Comparison of ENCODE assay signal across 8 mouse cellular contexts in genomic region chr3:108721076-108721991, GRCm38 (mm10). TPM values are rescaled to one million over a fixed set of nuclear protein-coding genes. Genes with fewer than 3 reads are reported as not detected.
DNase-seq lines count a peak whose midpoint lies in the region; ATAC-seq and TF ChIP-seq lines count a peak whose summit lies in the region.

No protein-coding gene starts in this region.

- peak overlapping the region; percentile 57 for H3K4me2 ChIP-seq in limb, embryonic 14.5 days (replicated peaks; ENCODE audit: low read depth, low read length, severe bottlenecking)

- peak overlapping the region; percentile 80 for H3K4me3 ChIP-seq in limb, embryonic 14.5 days (replicated peaks; ENCODE audit: low read length)

- no peaks in the 10 kb centered on the region; the same call in 1 of the 2 replicates for H3K36me3 ChIP-seq in limb, embryonic 14.5 days (ENCODE audit: control insufficient read depth, insufficient read depth, low read length)

- H3K9ac ChIP-seq in limb, embryonic 14.5 days (ENCODE audit: low read depth, low read length, severe bottlenecking) = peak overlapping the region; percentile 91

- TF ChIP-seq POLR2A in limb, embryonic 14.5 days (IDR thresholded peaks at IDR 0.05; ENCODE audit: borderline replicate concordance, extremely low read depth, insufficient read depth, insufficient read length) = no peak

- no peaks in the 10 kb centered on the region for H3K27me3 ChIP-seq in limb, embryonic 14.5 days (ENCODE audit: control insufficient read depth, insufficient read depth, low read length)

- DNase-seq in 3T3-L1 (ENCODE audit: low read depth, low spot score) (peak; percentile 77), R1 (ENCODE audit: low read depth, low spot score) (peak; percentile 70)
- DNase-seq in embryo, embryonic 11.5 days (ENCODE audit: low read depth, low spot score) = peak; percentile 42
- DNase-seq in heart, adult 8-10 months (ENCODE audit: low spot score) = peak; percentile 21
- DNase-seq in kidney, adult 8-10 months = peak; percentile 7 to 21
- DNase-seq in limb, embryonic 14.5 days (ENCODE audit: low spot score) = peak; percentile 52
- DNase-seq in neural tube, embryonic 10.5 days (ENCODE audit: extremely low spot score, low spot score) = peak; percentile 46
- DNase-seq in urinary bladder, adult 2 months (ENCODE audit: low spot score) = peak; percentile 49

- no peaks in the 10 kb centered on the region for H3K9me3 ChIP-seq in limb, embryonic 14.5 days (ENCODE audit: control insufficient read depth, low read length)

- peak overlapping the region; percentile 96 for H3K27ac ChIP-seq in limb, embryonic 14.5 days (replicated peaks; ENCODE audit: low read depth, low read length)

- under 1% methylated on average over 44 of the region's 44 CpGs for WGBS in limb, embryonic 14.5 days

- peaks cover 19% of the 10 kb centered on the region for H3K4me1 ChIP-seq in limb, embryonic 14.5 days (ENCODE audit: control insufficient read depth, insufficient read depth, low read length)

- peak; percentile 16; the same call in 1 of the 2 replicates for ATAC-seq in limb, embryonic 14.5 days (ENCODE audit: low FRiP score, low read depth)

RNA-seq across cellular contexts. Expression of gene Gpsm2, which starts 0.8 kb away (rescaled TPM):
- total RNA-seq in heart, adult 8-10 months (2022) = 1 to 10 TPM in 1 of 4 experiments, under 1 TPM in 3; 0.41 to 1.3 (median 0.61) TPM
- polyA plus RNA-seq in limb, embryonic 14.5 days (2012; rRNA removed) = 38.2 and 55.2 TPM in 2 replicates
- polyA plus RNA-seq in limb, embryonic 14.5 days (2014; fragmentation: Nextera tagmentation; extraction: Ambion mirVana) = 120 and 121 TPM in 2 replicates
- 26.2 and 26.8 TPM in 2 replicates for polyA plus RNA-seq in urinary bladder, adult 2 months (2012; rRNA removed)

RNA-seq across cellular contexts. Expression of gene Aknad1, which starts 18.1 kb away (rescaled TPM):
- under 1 TPM in 1 of 4 experiments, not detected in 3; 0.16 TPM for total RNA-seq in heart, adult 8-10 months (2022)
- polyA plus RNA-seq in limb, embryonic 14.5 days (2012; rRNA removed) = 3.4 and 3.6 TPM in 2 replicates
- 2.2 TPM in 2 replicates for polyA plus RNA-seq in limb, embryonic 14.5 days (2014; fragmentation: Nextera tagmentation; extraction: Ambion mirVana)
- 2.6 and 2.9 TPM in 2 replicates for polyA plus RNA-seq in urinary bladder, adult 2 months (2012; rRNA removed)

Comparison
In these comparisons a context has a peak if more than half of its experiments do, and no peak if none do; other contexts are left out.
1. Peak in every context shown above with its lines: DNase-seq, ATAC-seq, H3K4me3 ChIP-seq and H3K27ac ChIP-seq.
2. DNase-seq: peak in every context shown above with its lines; median percentile 77 in 3T3-L1; 70 in R1; 52 in limb, embryonic 14.5 days; 49 in urinary bladder, adult 2 months; 46 in neural tube, embryonic 10.5 days; 42 in embryo, embryonic 11.5 days; 21 in heart, adult 8-10 months; 14 in kidney, adult 8-10 months.